Mouse (Mus musculus) intestine, postnatal 0 days (tissue): ENCODE measurements at regions not wholly inside any gene's neighbourhood (a gene's known extent, or its start where the extent isn't known, plus 50 kb on each side); places are given as distances from the start of the nearest gene placed in this dataset.

Experiments
- ATAC-seq: fragments of 200-750 bp; cut with Nextera tagmentation; 2 replicates; pipeline ENCODE4 v1.8.0; 2017; ENCODE audit warnings: mild to moderate bottlenecking, moderate TSS enrichment, moderate library complexity
- H3K27ac ChIP-seq: fragments of 300-500 bp; sonication (generic); 2 replicates; pipeline ENCODE4 v1.5.1; 2014; ENCODE audit warnings: mild to moderate bottlenecking, low read depth, low read length, moderate library complexity
- H3K27me3 ChIP-seq: fragments of 300-500 bp; sonication (generic); replicated peaks from 2 replicates; pipeline ENCODE4 v1.6.1; 2014; ENCODE audit warnings: low read length, mixed read lengths; ENCODE audit not compliant: control insufficient read depth, insufficient read depth
- H3K36me3 ChIP-seq: fragments of 300-500 bp; sonication (generic); 2 replicates; pipeline ENCODE4 v1.6.1; 2014; ENCODE audit warnings: mild to moderate bottlenecking, moderate library complexity; ENCODE audit not compliant: control insufficient read depth, insufficient read depth
- H3K4me1 ChIP-seq: fragments of 300-500 bp; sonication (generic); replicated peaks from 2 replicates; pipeline ENCODE4 v1.6.1; 2014; ENCODE audit warnings: antibody characterized with exemption, low read length, mixed read lengths; ENCODE audit not compliant: control insufficient read depth, insufficient read depth
- H3K4me2 ChIP-seq: fragments of 300-500 bp; sonication (generic); replicated peaks from 2 replicates; pipeline ENCODE4 v1.6.1; 2014; ENCODE audit warnings: low read depth, mild to moderate bottlenecking, moderate library complexity
- H3K4me3 ChIP-seq: fragments of 300-500 bp; sonication (generic); 2 replicates; pipeline ENCODE4 v1.5.1; 2014; ENCODE audit warnings: low read depth, low read length
- H3K9ac ChIP-seq: fragments of 300-500 bp; sonication (generic); 2 replicates; pipeline ENCODE4 v1.6.1; 2014; ENCODE audit warnings: mild to moderate bottlenecking, low read depth, low read length
- H3K9me3 ChIP-seq: fragments of 300-500 bp; sonication (generic); 2 replicates; pipeline ENCODE4 v1.6.1; 2016; ENCODE audit warnings: mixed run types; ENCODE audit not compliant: control insufficient read depth
- CTCF ChIP-seq: sonication (generic); IDR thresholded peaks from 2 replicates; pipeline ENCODE4 v1.5.1; 2016; ENCODE audit warnings: low read depth, mild to moderate bottlenecking, control low read depth, antibody characterized with exemption, moderate library complexity
- WGBS: fragments of 180-500 bp; shearing (Covaris S2); extraction: QIAGEN DNeasy Blood & Tissue Kit; methylation state at CpG from one replicate; pipeline ENCODE4 v1.1.7; 2014; 5-methylcytosine and 5-hydroxymethylcytosine counted together

- no peak for TF ChIP-seq CTCF
- 87% methylated on average over 3 of the region's 3 CpGs for WGBS
- no peak for ATAC-seq
These were observed 290.5 kb upstream of the Sema6d start for GRCm38 (mm10) chr2:123799226-123799786.

GRCm38 (mm10) chr2:123805646-123806045 is 284.1 kb upstream of the Sema6d start:
- no peak for TF ChIP-seq CTCF
- Histone ChIP-seq H3K4me1 (no peaks in the 10 kb centered on the region), H3K27me3 (no peaks in the 10 kb centered on the region), H3K4me3 (no peak overlapping the region), H3K36me3 (no peaks in the 10 kb centered on the region), H3K9me3 (no peaks in the 10 kb centered on the region), H3K4me2 (no peak overlapping the region), H3K27ac (no peak overlapping the region), H3K9ac (no peak overlapping the region)
- no peak for ATAC-seq
- WGBS = 74% methylated on average over 2 of the region's 2 CpGs

More at GRCm38 (mm10) chr2:123799226-123799786, 290.5 kb upstream of the Sema6d start:
- no peaks in the 10 kb centered on the region for H3K4me1 ChIP-seq
- H3K9me3 ChIP-seq = no peaks in the 10 kb centered on the region
- no peak overlapping the region for H3K4me2 ChIP-seq
- H3K9ac ChIP-seq = no peak overlapping the region
- H3K4me3 ChIP-seq = no peak overlapping the region
- H3K27me3 ChIP-seq = no peaks in the 10 kb centered on the region
- no peaks in the 10 kb centered on the region for H3K36me3 ChIP-seq
- H3K27ac ChIP-seq = no peak overlapping the region

- Histone ChIP-seq H3K27me3 (no peaks in the 10 kb centered on the region), H3K4me3 (no peak overlapping the region)
- ATAC-seq = no peak
These were observed 283.4 kb upstream of the Sema6d start for GRCm38 (mm10) chr2:123806370-123806769.

DNA sequence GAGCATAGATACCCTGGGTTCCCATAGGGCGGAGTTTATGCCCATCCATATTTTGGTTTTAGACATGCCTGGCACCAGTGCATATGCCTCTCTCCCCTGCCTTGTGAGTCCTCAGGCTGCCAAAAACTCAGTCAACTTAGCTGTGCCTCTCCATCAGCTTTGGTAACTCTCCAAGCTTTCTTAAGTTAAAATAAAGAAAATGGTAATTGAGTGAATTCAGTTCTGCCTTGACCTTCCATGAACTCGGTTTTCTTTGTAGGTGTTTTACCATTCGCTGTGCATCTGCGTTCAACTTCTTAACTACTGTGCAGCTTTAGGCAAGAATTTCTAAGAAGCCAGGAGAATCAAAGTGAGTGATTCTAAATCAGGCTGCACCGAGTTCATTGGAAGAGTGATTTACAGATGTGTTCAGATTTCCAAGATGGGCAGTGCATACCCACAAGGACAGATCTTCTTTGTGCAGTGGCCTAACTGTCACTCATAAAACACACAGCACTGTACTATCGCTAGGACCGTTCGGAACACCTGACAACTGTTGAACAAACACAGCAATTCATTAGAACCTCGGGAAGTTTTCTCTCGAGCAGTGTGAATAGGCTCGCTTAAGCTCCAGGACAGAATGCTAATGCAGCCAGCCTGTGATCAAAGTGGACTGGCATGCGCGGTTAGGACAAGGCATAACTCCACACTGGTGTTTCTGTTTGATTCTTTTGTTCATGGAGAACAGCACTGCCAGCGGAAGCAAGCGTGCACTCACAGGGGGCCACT is 276.4 kb upstream of the Sema6d start:
- Histone ChIP-seq H3K4me3 (no peak overlapping the region), H3K27me3 (no peaks in the 10 kb centered on the region), H3K27ac (no peak overlapping the region), H3K9ac (no peak overlapping the region), H3K4me2 (no peak overlapping the region), H3K4me1 (no peaks in the 10 kb centered on the region), H3K9me3 (no peaks in the 10 kb centered on the region), H3K36me3 (no peaks in the 10 kb centered on the region)
- no peak for ATAC-seq
- 69% methylated on average over 15 of the region's 15 CpGs for WGBS
- TF ChIP-seq CTCF = no peak

More at GRCm38 (mm10) chr2:123806370-123806769, 283.4 kb upstream of the Sema6d start:
- no peaks in the 10 kb centered on the region for H3K36me3 ChIP-seq
- no peak overlapping the region for H3K9ac ChIP-seq
- H3K9me3 ChIP-seq = no peaks in the 10 kb centered on the region
- TF ChIP-seq CTCF = no peak
- no peak overlapping the region for H3K4me2 ChIP-seq
- H3K27ac ChIP-seq = no peak overlapping the region
- 73% methylated on average over 2 of the region's 2 CpGs for WGBS
- H3K4me1 ChIP-seq = no peaks in the 10 kb centered on the region

GRCm38 (mm10) chr2:123813950-123814337 is 275.8 kb upstream of the Sema6d start:
- 67% methylated on average over 3 of the region's 3 CpGs for WGBS
- ATAC-seq = no peak
- no peak for TF ChIP-seq CTCF
- H3K4me3 ChIP-seq = no peak overlapping the region
- H3K4me2 ChIP-seq = no peak overlapping the region
- no peaks in the 10 kb centered on the region for H3K27me3 ChIP-seq
- no peaks in the 10 kb centered on the region for H3K9me3 ChIP-seq
- no peaks in the 10 kb centered on the region for H3K36me3 ChIP-seq
- H3K4me1 ChIP-seq = no peaks in the 10 kb centered on the region
- no peak overlapping the region for H3K27ac ChIP-seq
- H3K9ac ChIP-seq = no peak overlapping the region

DNA sequence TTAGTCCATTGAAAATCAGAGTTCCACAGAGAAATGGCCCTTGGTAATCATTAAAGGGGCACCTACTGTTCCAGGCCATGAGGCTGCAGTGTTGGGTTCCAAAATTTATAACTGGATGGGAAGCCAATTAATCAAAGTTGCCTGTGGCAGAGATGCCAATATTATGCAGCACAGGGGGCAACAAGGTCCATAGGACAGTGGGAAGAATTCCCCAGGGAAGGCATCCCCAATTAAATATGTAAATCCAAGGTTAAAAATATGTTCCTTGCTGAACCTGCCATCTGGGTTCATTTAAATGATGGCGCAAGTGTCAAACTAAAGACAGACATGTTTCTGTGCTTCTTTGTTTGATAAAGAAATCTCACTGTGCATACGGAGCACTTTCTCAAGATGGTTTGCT is 273.1 kb upstream of the Sema6d start:
- WGBS = 85% methylated on average over 2 of the region's 2 CpGs
- ATAC-seq = no peak

More for the DNA sequence above, 273.1 kb upstream of the Sema6d start:
- H3K4me1 ChIP-seq = no peaks in the 10 kb centered on the region
- no peak overlapping the region for H3K4me2 ChIP-seq
- no peak for TF ChIP-seq CTCF
- H3K36me3 ChIP-seq = no peaks in the 10 kb centered on the region
- no peak overlapping the region for H3K4me3 ChIP-seq
- H3K27me3 ChIP-seq = no peaks in the 10 kb centered on the region
- no peaks in the 10 kb centered on the region for H3K9me3 ChIP-seq
- H3K27ac ChIP-seq = no peak overlapping the region
- H3K9ac ChIP-seq = no peak overlapping the region
